Mouse (Mus musculus) thymus, adult 2 months (tissue): ENCODE measurements around the gene Egfl6. TPM values are rescaled to one million over a fixed set of nuclear protein-coding genes. Genes with fewer than 3 reads are reported as not detected.
"Not testable (repeated sequence)": the region's sequence is repeated elsewhere in the genome, so short reads cannot be mapped to it uniquely, and the experiment has no call there.

Experiments
- DNase-seq: peaks from one replicate; pipeline ENCODE4 v3.0.0; 2021
- H3K27ac ChIP-seq: fragments of 200-500 bp; 2 replicates; pipeline ENCODE4 v1.5.1; 2012; ENCODE audit warnings: low read length, control low read depth; ENCODE audit not compliant: control insufficient read depth, insufficient read depth
- H3K27me3 ChIP-seq: fragments of 200-500 bp; 2 replicates; pipeline ENCODE4 v1.6.1; 2012; ENCODE audit warnings: mild to moderate bottlenecking, low read length, moderate library complexity, mixed read lengths; ENCODE audit not compliant: control insufficient read depth, insufficient read depth
- H3K36me3 ChIP-seq: fragments of 200-500 bp; 2 replicates; pipeline ENCODE4 v1.6.1; 2012; ENCODE audit warnings: mild to moderate bottlenecking, low read length, moderate library complexity; ENCODE audit not compliant: control insufficient read depth, insufficient read depth
- H3K4me1 ChIP-seq: fragments of 200-500 bp; replicated peaks from 2 replicates; pipeline ENCODE4 v1.6.1; 2012; ENCODE audit warnings: low read length; ENCODE audit not compliant: control insufficient read depth, insufficient read depth
- H3K4me3 ChIP-seq: fragments of 200-500 bp; 2 replicates; pipeline ENCODE4 v1.5.1; 2012; ENCODE audit warnings: mild to moderate bottlenecking, low read length, control low read depth, moderate library complexity; ENCODE audit not compliant: control insufficient read depth, insufficient read depth
- CTCF ChIP-seq: fragments of 200-500 bp; IDR thresholded peaks from 2 replicates; pipeline ENCODE4 v1.5.1; 2012; ENCODE audit warnings: mild to moderate bottlenecking, control low read depth, low read length, moderate library complexity, borderline replicate concordance; ENCODE audit not compliant: control insufficient read depth, poor library complexity, insufficient read depth; ENCODE audit errors: extremely low read depth
- POLR2A ChIP-seq: fragments of 200-500 bp; IDR thresholded peaks from 2 replicates; pipeline ENCODE4 v1.6.1; 2012; ENCODE audit warnings: mild to moderate bottlenecking, low read length, control low read depth, moderate library complexity; ENCODE audit not compliant: control insufficient read depth, poor library complexity, insufficient read depth; ENCODE audit errors: extremely low read depth
- WGBS: fragments of 180-500 bp; shearing (Covaris S2); methylation state at CpG from one replicate; pipeline ENCODE4 v1.1.7; 2018; 5-methylcytosine and 5-hydroxymethylcytosine counted together
- polyA plus RNA-seq: library from polyadenylated mRNA; depleted of rRNA; stranded (reverse); fragments of >200 nt; gene quantifications from 2 replicates; pipeline ENCODE4 v1.2.3, GENCODE M21; 2012

Egfl6 gene
- polyA plus RNA-seq, 1 experiment = 0.11 TPM

DNA sequence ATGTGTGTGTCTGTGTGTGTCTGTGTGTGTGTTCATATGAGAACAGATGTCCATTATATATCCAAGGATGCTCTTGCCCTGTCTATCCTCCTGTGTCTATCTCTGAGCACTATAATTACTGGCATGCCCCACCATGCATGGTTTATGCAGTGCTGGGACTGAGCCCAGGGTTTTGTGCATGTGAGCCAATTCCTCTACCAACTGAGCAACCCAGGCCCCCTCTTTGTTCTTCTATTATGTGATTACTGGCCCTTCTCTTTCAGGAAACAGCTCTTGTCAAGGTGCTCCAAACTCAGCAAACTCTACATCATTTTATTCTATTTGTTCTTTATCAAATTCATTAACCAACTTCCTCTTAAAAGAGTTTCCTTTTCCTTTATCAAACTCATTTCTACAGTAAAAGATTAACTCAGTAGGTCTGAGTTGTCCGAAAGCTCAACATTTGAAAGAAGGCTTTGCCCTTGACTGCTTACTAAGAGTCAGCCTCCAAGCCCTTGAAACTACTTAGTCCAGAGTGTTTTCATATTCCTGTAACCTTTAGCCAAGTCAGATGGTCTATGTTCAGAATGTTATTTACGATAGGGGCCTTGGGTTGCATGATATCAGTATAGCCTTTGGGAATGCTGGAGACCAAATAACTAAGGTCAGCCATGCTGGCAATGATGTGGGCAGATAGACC lies 59.7 kb downstream of the Egfl6 start:
- H3K4me3 ChIP-seq = no peak overlapping the region
- H3K27me3 ChIP-seq = no peaks in the 10 kb centered on the region
- TF ChIP-seq CTCF (no peak), POLR2A (no peak)
- H3K27ac ChIP-seq = no peak overlapping the region
- 96% methylated on average over 2 of the region's 2 CpGs for WGBS
- no peak for DNase-seq
- no peaks in the 10 kb centered on the region for H3K36me3 ChIP-seq
- H3K4me1 ChIP-seq = no peaks in the 10 kb centered on the region

GRCm38 (mm10) chrX:166520782-166521181 lies 64.7 kb downstream of the Egfl6 start:
- Histone ChIP-seq H3K36me3 (no peaks in the 10 kb centered on the region), H3K4me1 (peaks cover 3% of the 10 kb centered on the region; the same call in 1 of the 2 replicates), H3K4me3 (no peak overlapping the region), H3K27me3 (no peaks in the 10 kb centered on the region), H3K27ac (no peak overlapping the region)
- TF ChIP-seq POLR2A (no peak), CTCF (no peak)
- DNase-seq = no peak
- WGBS = 85% methylated on average over 5 of the region's 5 CpGs

DNA sequence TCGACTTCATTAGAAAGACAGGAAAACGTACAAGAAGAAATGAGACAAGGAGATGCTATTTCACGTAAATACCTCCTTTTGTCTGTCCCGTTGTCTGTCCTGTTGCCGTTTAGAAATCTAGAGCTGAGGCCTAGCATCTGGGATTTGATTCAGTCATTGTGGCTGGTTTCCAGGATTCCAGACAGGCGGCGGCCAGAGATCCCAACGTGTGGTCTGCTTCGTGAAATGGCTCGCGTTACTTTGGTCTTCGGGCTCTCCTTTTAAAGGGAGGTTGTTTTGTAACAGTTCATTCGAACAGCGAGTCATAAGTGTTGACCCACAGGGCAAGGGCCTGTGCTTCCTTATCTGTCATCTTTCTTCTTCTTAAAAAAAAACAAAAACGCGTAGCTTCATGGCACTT lies 67.2 kb downstream of the Egfl6 start, which contains the start of gene Tceanc:
Gene Tceanc, minus strand, starts transcription at position 223 of the 400 bp plus-strand sequence.
- DNase-seq = no peak
- 90% methylated on average over 16 of the region's 16 CpGs for WGBS

GRCm38 (mm10) chrX:166516631-166517030 lies 68.9 kb downstream of the Egfl6 start:
- DNase-seq = no peak
- Histone ChIP-seq H3K27ac (no peak overlapping the region), H3K36me3 (no peaks in the 10 kb centered on the region), H3K27me3 (no peaks in the 10 kb centered on the region), H3K4me1 (peaks cover 3% of the 10 kb centered on the region; the same call in 1 of the 2 replicates), H3K4me3 (no peak overlapping the region)
- TF ChIP-seq CTCF (no peak), POLR2A (no peak)
- 100% methylated on average over 1 of the region's 1 CpGs for WGBS

More for the DNA sequence above, 67.2 kb downstream of the Egfl6 start, which contains the start of gene Tceanc:
- Histone ChIP-seq H3K4me3 (no peak within 1 kb of the TSS), H3K27me3 (no peaks in the 10 kb centered on the region), H3K4me1 (peaks cover 3% of the 10 kb centered on the region; the same call in 1 of the 2 replicates), H3K36me3 (no peaks in the 10 kb centered on the region), H3K27ac (no peak within 1 kb of the TSS; the same call in 1 of the 2 replicates)
- TF ChIP-seq POLR2A (no peak), CTCF (no peak)

GRCm38 (mm10) chrX:166515923-166516322 lies 69.6 kb downstream of the Egfl6 start:
- no peak for TF ChIP-seq CTCF
- no peak for TF ChIP-seq POLR2A

DNA sequence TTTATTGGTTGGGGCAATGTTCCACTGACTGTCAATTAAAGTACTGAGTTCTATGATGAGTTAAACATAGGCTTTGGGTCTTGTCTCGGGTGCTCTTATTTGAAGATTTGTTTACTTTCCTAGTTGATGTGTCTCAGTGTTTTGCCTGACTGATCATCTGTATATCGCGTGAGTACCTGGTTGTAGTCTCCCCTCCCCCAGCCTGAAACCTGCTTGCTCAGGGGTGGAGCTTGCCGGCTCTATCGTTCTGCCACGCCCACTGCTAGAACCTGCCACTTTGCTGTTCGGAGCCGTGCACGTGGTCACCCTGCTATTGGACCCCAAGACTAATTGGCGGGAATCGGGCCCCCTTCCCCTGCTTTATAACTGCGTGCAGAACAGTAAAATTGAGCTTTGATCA lies 71.5 kb downstream of the Egfl6 start:
- not testable (repeated sequence) for H3K27ac ChIP-seq, H3K36me3 ChIP-seq, H3K27me3 ChIP-seq, H3K4me3 ChIP-seq, H3K4me1 ChIP-seq
- peak; percentile 21 for DNase-seq
- 9% methylated on average over 12 of the region's 12 CpGs for WGBS

More at GRCm38 (mm10) chrX:166515923-166516322, 69.6 kb downstream of the Egfl6 start:
- Histone ChIP-seq H3K36me3 (no peaks in the 10 kb centered on the region), H3K4me3 (no peak overlapping the region), H3K27me3 (no peaks in the 10 kb centered on the region), H3K27ac (no peak overlapping the region), H3K4me1 (peaks cover 3% of the 10 kb centered on the region; the same call in 1 of the 2 replicates)
- WGBS = 93% methylated on average over 3 of the region's 3 CpGs
- DNase-seq = no peak

GRCm38 (mm10) chrX:166512071-166512470 lies 73.4 kb downstream of the Egfl6 start:
- TF ChIP-seq CTCF = no peak
- no peak for TF ChIP-seq POLR2A
- WGBS = 73% methylated on average over 4 of the region's 4 CpGs
- DNase-seq = no peak
- no peak overlapping the region for H3K27ac ChIP-seq
- H3K4me1 ChIP-seq = no peaks in the 10 kb centered on the region
- H3K27me3 ChIP-seq = no peaks in the 10 kb centered on the region
- H3K4me3 ChIP-seq = no peak overlapping the region
- H3K36me3 ChIP-seq = no peaks in the 10 kb centered on the region
